Mouse (Mus musculus): Measurements from ENCODE around the gene Ap4m1. TPM values are rescaled to one million over a fixed set of nuclear protein-coding genes. Genes with fewer than 3 reads are reported as not detected.
"Not testable (repeated sequence)": the region's sequence is repeated elsewhere in the genome, so short reads cannot be mapped to it uniquely, and the experiment has no call there.

Ap4m1 gene
- total RNA-seq, 2 experiments from 2014 or later: 14.0 to 16.7 TPM

- no peak for DNase-seq
Measured at GRCm38 (mm10) chr5:138195463-138195862, 23.7 kb downstream of the Ap4m1 start.

GRCm38 (mm10) chr5:138199576-138199975, 27.8 kb downstream of the Ap4m1 start:
- DNase-seq: no peak

GRCm38 (mm10) chr5:138202086-138202485, 30.3 kb downstream of the Ap4m1 start:
- no peak for DNase-seq

GRCm38 (mm10) chr5:138207253-138207652, 35.5 kb downstream of the Ap4m1 start:
- no peak for DNase-seq

- DNase-seq: no peak
Measured at GRCm38 (mm10) chr5:138207873-138208272, 36.1 kb downstream of the Ap4m1 start.

- DNase-seq: not testable (repeated sequence)
Measured at GRCm38 (mm10) chr5:138216632-138217031, 44.8 kb downstream of the Ap4m1 start.

GRCm38 (mm10) chr5:138219864-138220263, 48.1 kb downstream of the Ap4m1 start:
- DNase-seq: no peak

GRCm38 (mm10) chr5:138222111-138222510, 50.3 kb downstream of the Ap4m1 start:
- DNase-seq: peak; percentile 90

- DNase-seq: no peak
Measured at GRCm38 (mm10) chr5:138223287-138223686, 51.5 kb downstream of the Ap4m1 start.

GRCm38 (mm10) chr5:138225700-138226099, 53.9 kb downstream of the Ap4m1 start, which contains the start of gene Nxpe5:
Nxpe5 (plus strand) TSS chr5:138225898.
- no peak for DNase-seq

GRCm38 (mm10) chr5:138226491-138226890, 54.7 kb downstream of the Ap4m1 start:
- DNase-seq: no peak

GRCm38 (mm10) chr5:138227367-138227766, 55.6 kb downstream of the Ap4m1 start:
- no peak for DNase-seq

GRCm38 (mm10) chr5:138228026-138228425, 56.2 kb downstream of the Ap4m1 start:
- DNase-seq: peak; percentile 40

- no peak for DNase-seq
Measured at GRCm38 (mm10) chr5:138229511-138229910, 57.7 kb downstream of the Ap4m1 start.

Small RNAs within 50 kb of the gene (microRNA-seq; reads per million reads assigned to microRNA genes)
- 2,226 to 2,284 reads per million in 2 experiments for gene Mir106b
- gene Mir25: 503 to 863 reads per million in 2 experiments
- 8,183 to 8,680 reads per million in 2 experiments for gene Mir93

Other genes starting within 250 kb of the Ap4m1 start
- gene Gjc3, start 208.9 kb upstream of the Ap4m1 start, total RNA-seq (2021): under 1 TPM; 0.29 to 0.61 TPM
- not detected for gene Azgp1, start 190.5 kb upstream of the Ap4m1 start, total RNA-seq (2021)
- not detected for gene Smok3a, start 150.7 kb upstream of the Ap4m1 start, total RNA-seq (2021)
- not detected for gene Smok3b, start 150.6 kb upstream of the Ap4m1 start, total RNA-seq (2021)
- not detected for gene Smok3c, start 118.8 kb upstream of the Ap4m1 start, total RNA-seq (2021)
- gene Zkscan1, start 86.9 kb upstream of the Ap4m1 start, total RNA-seq (2021): 10 to 100 TPM; 22.6 to 25.0 TPM
- gene Zscan21, start 55.1 kb upstream of the Ap4m1 start, total RNA-seq (2021): 10 to 100 TPM; 20.8 to 22.7 TPM
- 10 to 100 TPM in 1 of 2 experiments, 1 to 10 TPM in 1; 7.6 to 10.6 TPM for gene Zfp113, start 16.3 kb upstream of the Ap4m1 start, total RNA-seq (2021)
- 100 to 1,000 TPM; 134 to 143 TPM for gene Cops6, start 10.9 kb upstream of the Ap4m1 start, total RNA-seq (2021)
- gene Mcm7, start 420 bp downstream of the Ap4m1 start, total RNA-seq (2021): 10 to 100 TPM; 80.5 to 86.4 TPM
- 10 to 100 TPM; 27.7 to 28.8 TPM for gene Taf6, start 15.4 kb downstream of the Ap4m1 start, total RNA-seq (2021)
- gene Cnpy4, start 15.5 kb downstream of the Ap4m1 start, total RNA-seq (2021): 1 to 10 TPM; 8.9 to 9.4 TPM
- 1 to 10 TPM; 4.3 to 4.6 TPM for gene Mblac1, start 22.3 kb downstream of the Ap4m1 start, total RNA-seq (2021)
- gene Nxpe5, start 53.9 kb downstream of the Ap4m1 start, total RNA-seq (2021): under 1 TPM in 1 of 2 experiments, not detected in 1; 0.14 TPM
- 10 to 100 TPM; 59.2 to 66.4 TPM for gene Lamtor4, start 83.5 kb downstream of the Ap4m1 start, total RNA-seq (2021)
- 1 to 10 TPM; 7.9 to 8.2 TPM for gene BC037034, start 92.0 kb downstream of the Ap4m1 start, total RNA-seq (2021)
- gene Gal3st4, start 100.8 kb downstream of the Ap4m1 start, total RNA-seq (2021): under 1 TPM; 0.36 to 0.76 TPM
- gene Gm43720, start 108.0 kb downstream of the Ap4m1 start, total RNA-seq (2021): not detected
- gene Gpc2, start 108.0 kb downstream of the Ap4m1 start, total RNA-seq (2021): 1 to 10 TPM; 2.3 to 2.5 TPM
- 1 to 10 TPM in 1 of 2 experiments, under 1 TPM in 1; 0.26 to 1.3 TPM for gene Stag3, start 108.2 kb downstream of the Ap4m1 start, total RNA-seq (2021)
- gene Pvrig, start 170.0 kb downstream of the Ap4m1 start, total RNA-seq (2021): not detected

Measured in heart, postnatal 4 days (tissue).